Mouse (Mus musculus) limb, embryonic 13.5 days (tissue): Measurements from ENCODE around the gene 2610507B11Rik. TPM values are rescaled to one million over a fixed set of nuclear protein-coding genes. Genes with fewer than 3 reads are reported as not detected.

Experiments used
- ATAC-seq: fragments of 200-750 bp; cut with Nextera tagmentation; 2 replicates; pipeline ENCODE4 v1.8.0; 2017; ENCODE audit warnings: low read depth, moderate number of reproducible peaks, moderate TSS enrichment; ENCODE audit not compliant: low FRiP score
- H3K27ac ChIP-seq: fragments of 300-500 bp; sonication (generic); 2 replicates; pipeline ENCODE4 v1.5.1; 2015; ENCODE audit warnings: inconsistent platforms, mild to moderate bottlenecking, moderate library complexity
- H3K27me3 ChIP-seq: fragments of 300-500 bp; sonication (generic); 2 replicates; pipeline ENCODE4 v1.6.1; 2015; ENCODE audit warnings: mild to moderate bottlenecking, inconsistent platforms
- H3K36me3 ChIP-seq: fragments of 300-500 bp; sonication (generic); 2 replicates; pipeline ENCODE4 v1.6.1; 2015; ENCODE audit warnings: inconsistent platforms, mild to moderate bottlenecking, moderate library complexity
- H3K4me1 ChIP-seq: fragments of 300-500 bp; sonication (generic); 2 replicates; pipeline ENCODE4 v1.6.1; 2015; ENCODE audit warnings: inconsistent platforms
- H3K4me2 ChIP-seq: fragments of 300-500 bp; sonication (generic); replicated peaks from 2 replicates; pipeline ENCODE4 v1.6.1; 2015; ENCODE audit warnings: inconsistent platforms, mild to moderate bottlenecking, moderate library complexity
- H3K4me3 ChIP-seq: fragments of 300-500 bp; sonication (generic); 2 replicates; pipeline ENCODE4 v1.5.1; 2015; ENCODE audit warnings: moderate library complexity, mild to moderate bottlenecking, inconsistent platforms
- H3K9ac ChIP-seq: fragments of 300-500 bp; sonication (generic); 2 replicates; pipeline ENCODE4 v1.6.1; 2015; ENCODE audit warnings: mild to moderate bottlenecking, inconsistent platforms
- H3K9me3 ChIP-seq: fragments of 300-500 bp; sonication (generic); 2 replicates; pipeline ENCODE4 v1.6.1; 2016; ENCODE audit warnings: inconsistent platforms
- WGBS: fragments of 180-500 bp; shearing (Covaris S2); methylation state at CpG from one replicate; pipeline ENCODE4 v1.1.7; 2015; 5-methylcytosine and 5-hydroxymethylcytosine counted together
- polyA plus RNA-seq: library from polyadenylated mRNA; unstranded; fragments of >200 nt; fragmentation: Nextera tagmentation; extraction: Ambion mirVana; gene quantifications from 2 replicates; pipeline ENCODE4 v1.2.1, GENCODE M21; 2015

2610507B11Rik gene
- polyA plus RNA-seq, 1 experiment from 2014 or later: 74.7 TPM

- Histone ChIP-seq H3K9me3 (no peaks in the 10 kb centered on the region), H3K27me3 (no peaks in the 10 kb centered on the region), H3K4me1 (no peaks in the 10 kb centered on the region), H3K4me2 (no peak overlapping the region), H3K27ac (no peak overlapping the region), H3K4me3 (no peak overlapping the region), H3K36me3 (peaks cover 34% of the 10 kb centered on the region), H3K9ac (no peak overlapping the region)
- 93% methylated on average over 6 of the region's 6 CpGs for whole genome bisulfite sequencing
- no peak for ATAC-seq
Observed at GRCm38 (mm10) chr11:78294585-78294984, 33.0 kb downstream of the 2610507B11Rik start.

- Histone ChIP-seq H3K27ac (peak overlapping the region; percentile 48; the same call in 1 of the 2 replicates), H3K36me3 (peaks cover 28% of the 10 kb centered on the region), H3K4me3 (peak overlapping the region; percentile 83), H3K9me3 (no peaks in the 10 kb centered on the region), H3K4me1 (peaks cover 11% of the 10 kb centered on the region), H3K4me2 (peak overlapping the region; percentile 84), H3K9ac (peak overlapping the region; percentile 65), H3K27me3 (no peaks in the 10 kb centered on the region)
- WGBS: 59% methylated on average over 7 of the region's 7 CpGs
- ATAC-seq: 0 out of 2 replicates have a peak, but pooled peaks have one; percentile 21
Observed at GRCm38 (mm10) chr11:78300917-78301316, 39.4 kb downstream of the 2610507B11Rik start.

GRCm38 (mm10) chr11:78301357-78302084, 40.0 kb downstream of the 2610507B11Rik start, which contains the start of gene Spag5:
Gene Spag5, plus strand, starts transcription at chr11:78301529.
- H3K9me3 ChIP-seq: no peaks in the 10 kb centered on the region
- under 1% methylated on average over 45 of the region's 49 CpGs for WGBS
- H3K36me3 ChIP-seq: peaks cover 32% of the 10 kb centered on the region
- peaks cover 13% of the 10 kb centered on the region for H3K4me1 ChIP-seq
- peak within 1 kb of the TSS; percentile 78 for H3K9ac ChIP-seq
- H3K4me2 ChIP-seq: peak within 1 kb of the TSS; percentile 84
- peak; percentile 99 for ATAC-seq
- peak within 1 kb of the TSS; percentile 83 for H3K4me3 ChIP-seq
- H3K27me3 ChIP-seq: no peaks in the 10 kb centered on the region
- peak within 1 kb of the TSS; percentile 48; the same call in 1 of the 2 replicates for H3K27ac ChIP-seq

- no peak for ATAC-seq
- Histone ChIP-seq H3K27ac (no peak overlapping the region), H3K4me3 (no peak overlapping the region), H3K4me1 (peaks cover 17% of the 10 kb centered on the region), H3K9me3 (no peaks in the 10 kb centered on the region), H3K36me3 (peaks cover 61% of the 10 kb centered on the region), H3K4me2 (no peak overlapping the region), H3K9ac (no peak overlapping the region), H3K27me3 (no peaks in the 10 kb centered on the region)
- 88% methylated on average over 4 of the region's 4 CpGs for WGBS
Observed at GRCm38 (mm10) chr11:78305272-78305671, 43.7 kb downstream of the 2610507B11Rik start.

GRCm38 (mm10) chr11:78310861-78311511, 49.4 kb downstream of the 2610507B11Rik start:
- Histone ChIP-seq H3K4me2 (no peak overlapping the region), H3K27me3 (no peaks in the 10 kb centered on the region), H3K4me1 (0 out of 2 replicates have a peak, but pooled peaks cover 6% of the 10 kb centered on the region), H3K9me3 (no peaks in the 10 kb centered on the region), H3K4me3 (no peak overlapping the region), H3K27ac (no peak overlapping the region), H3K36me3 (peaks cover 85% of the 10 kb centered on the region), H3K9ac (no peak overlapping the region)
- 82% methylated on average over 8 of the region's 8 CpGs for WGBS
- ATAC-seq: no peak

- WGBS: 94% methylated on average over 2 of the region's 2 CpGs
Observed at GRCm38 (mm10) chr11:78313662-78314061, 52.1 kb downstream of the 2610507B11Rik start.

GRCm38 (mm10) chr11:78318411-78318810, 56.9 kb downstream of the 2610507B11Rik start:
- Histone ChIP-seq H3K4me2 (no peak overlapping the region), H3K9me3 (no peaks in the 10 kb centered on the region), H3K4me3 (no peak overlapping the region), H3K4me1 (peaks cover 24% of the 10 kb centered on the region), H3K36me3 (peaks cover 88% of the 10 kb centered on the region), H3K9ac (no peak overlapping the region), H3K27me3 (no peaks in the 10 kb centered on the region), H3K27ac (no peak overlapping the region)
- 88% methylated on average over 2 of the region's 2 CpGs for WGBS
- no peak for ATAC-seq

More at GRCm38 (mm10) chr11:78313662-78314061, 52.1 kb downstream of the 2610507B11Rik start:
- Histone ChIP-seq H3K9me3 (no peaks in the 10 kb centered on the region), H3K9ac (no peak overlapping the region), H3K4me2 (no peak overlapping the region), H3K27ac (no peak overlapping the region), H3K27me3 (no peaks in the 10 kb centered on the region), H3K4me3 (no peak overlapping the region), H3K4me1 (no peaks in the 10 kb centered on the region), H3K36me3 (peaks cover 93% of the 10 kb centered on the region)
- no peak for ATAC-seq

- peak overlapping the region; percentile 47 for H3K4me2 ChIP-seq
- H3K27ac ChIP-seq: peak overlapping the region; percentile 67; the same call in 1 of the 2 replicates
- ATAC-seq: peak; percentile 44; the same call in 1 of the 2 replicates
- 31% methylated on average over 2 of the region's 2 CpGs for WGBS
- H3K9me3 ChIP-seq: no peaks in the 10 kb centered on the region
- peaks cover 27% of the 10 kb centered on the region for H3K4me1 ChIP-seq
- peak overlapping the region; percentile 15 for H3K4me3 ChIP-seq
- H3K9ac ChIP-seq: peak overlapping the region; percentile 8; the same call in 1 of the 2 replicates
- no peaks in the 10 kb centered on the region for H3K27me3 ChIP-seq
- H3K36me3 ChIP-seq: peaks cover 56% of the 10 kb centered on the region
Observed at GRCm38 (mm10) chr11:78322076-78322831, 60.7 kb downstream of the 2610507B11Rik start.

GRCm38 (mm10) chr11:78322860-78323259, 61.3 kb downstream of the 2610507B11Rik start, which contains the start of gene Aldoc:
Gene Aldoc, plus strand, starts transcription at chr11:78322968.
- no peaks in the 10 kb centered on the region for H3K9me3 ChIP-seq
- H3K27me3 ChIP-seq: no peaks in the 10 kb centered on the region
- WGBS: 3% methylated on average over 15 of the region's 15 CpGs
- peak within 1 kb of the TSS; percentile 47 for H3K4me2 ChIP-seq
- H3K27ac ChIP-seq: peak within 1 kb of the TSS; percentile 67; the same call in 1 of the 2 replicates
- H3K4me3 ChIP-seq: peak within 1 kb of the TSS; percentile 15
- peak; percentile 73 for ATAC-seq
- H3K4me1 ChIP-seq: peaks cover 27% of the 10 kb centered on the region
- peak within 1 kb of the TSS; percentile 8; the same call in 1 of the 2 replicates for H3K9ac ChIP-seq
- H3K36me3 ChIP-seq: peaks cover 50% of the 10 kb centered on the region

GRCm38 (mm10) chr11:78324000-78324785, 62.6 kb downstream of the 2610507B11Rik start:
- Histone ChIP-seq H3K9ac (no peak overlapping the region), H3K4me2 (no peak overlapping the region)
- WGBS: 84% methylated on average over 15 of the region's 15 CpGs

GRCm38 (mm10) chr11:78324965-78325364, 63.4 kb downstream of the 2610507B11Rik start:
- Histone ChIP-seq H3K9ac (no peak overlapping the region), H3K27ac (no peak overlapping the region), H3K4me1 (peaks cover 34% of the 10 kb centered on the region), H3K4me2 (no peak overlapping the region), H3K4me3 (no peak overlapping the region), H3K9me3 (no peaks in the 10 kb centered on the region), H3K27me3 (no peaks in the 10 kb centered on the region), H3K36me3 (peaks cover 29% of the 10 kb centered on the region)
- 91% methylated on average over 12 of the region's 12 CpGs for WGBS
- no peak for ATAC-seq

More at GRCm38 (mm10) chr11:78324000-78324785, 62.6 kb downstream of the 2610507B11Rik start:
- Histone ChIP-seq H3K4me3 (no peak overlapping the region), H3K9me3 (no peaks in the 10 kb centered on the region), H3K4me1 (peaks cover 32% of the 10 kb centered on the region), H3K27me3 (no peaks in the 10 kb centered on the region), H3K27ac (no peak overlapping the region), H3K36me3 (peaks cover 37% of the 10 kb centered on the region)
- ATAC-seq: no peak
